Mouse (Mus musculus) stomach, embryonic 15.5 days (tissue): ENCODE measurements around the gene Gatc. TPM values are rescaled to one million over a fixed set of nuclear protein-coding genes. Genes with fewer than 3 reads are reported as not detected.

Source experiments
- ATAC-seq: fragments of 200-750 bp; cut with Nextera tagmentation; 2 replicates; pipeline ENCODE4 v1.8.0; 2017; ENCODE audit warnings: low read depth, moderate number of reproducible peaks, moderate TSS enrichment; ENCODE audit not compliant: insufficient read depth, low FRiP score
- H3K27ac ChIP-seq: fragments of 300-500 bp; sonication (generic); 2 replicates; pipeline ENCODE4 v1.5.1; 2015; ENCODE audit warnings: mild to moderate bottlenecking, inconsistent platforms
- H3K27me3 ChIP-seq: fragments of 300-500 bp; sonication (generic); replicated peaks from 2 replicates; pipeline ENCODE4 v1.6.1; 2015; ENCODE audit warnings: inconsistent platforms
- H3K36me3 ChIP-seq: fragments of 300-500 bp; sonication (generic); 2 replicates; pipeline ENCODE4 v1.6.1; 2015; ENCODE audit warnings: inconsistent platforms
- H3K4me1 ChIP-seq: fragments of 300-500 bp; sonication (generic); 2 replicates; pipeline ENCODE4 v1.6.1; 2015; ENCODE audit warnings: inconsistent platforms
- H3K4me2 ChIP-seq: fragments of 300-500 bp; sonication (generic); 2 replicates; pipeline ENCODE4 v1.6.1; 2015; ENCODE audit warnings: mild to moderate bottlenecking, inconsistent platforms
- H3K4me3 ChIP-seq: fragments of 300-500 bp; sonication (generic); replicated peaks from 2 replicates; pipeline ENCODE4 v1.5.1; 2015; ENCODE audit warnings: inconsistent platforms
- H3K9ac ChIP-seq: fragments of 300-500 bp; sonication (generic); 2 replicates; pipeline ENCODE4 v1.6.1; 2015; ENCODE audit warnings: inconsistent platforms
- H3K9me3 ChIP-seq: fragments of 300-500 bp; sonication (generic); 2 replicates; pipeline ENCODE4 v1.6.1; 2016; ENCODE audit warnings: inconsistent platforms
- WGBS: fragments of 180-500 bp; shearing (Covaris S2); methylation state at CpG from one replicate; pipeline ENCODE4 v1.1.7; 2015; 5-methylcytosine and 5-hydroxymethylcytosine counted together
- polyA plus RNA-seq: library from polyadenylated mRNA; unstranded; fragments of >200 nt; fragmentation: Nextera tagmentation; extraction: Ambion mirVana; gene quantifications from 2 replicates; pipeline ENCODE4 v1.2.1, GENCODE M21; 2015

Gatc gene
- polyA plus RNA-seq, 1 experiment from 2014 or later: 23.0 TPM

- no peak overlapping the region for H3K27ac ChIP-seq
- no peak overlapping the region for H3K4me2 ChIP-seq
- H3K36me3 ChIP-seq: no peaks in the 10 kb centered on the region
- no peak overlapping the region for H3K4me3 ChIP-seq
- no peaks in the 10 kb centered on the region for H3K9me3 ChIP-seq
- no peak overlapping the region for H3K9ac ChIP-seq
- H3K4me1 ChIP-seq: no peaks in the 10 kb centered on the region
- ATAC-seq: 0 out of 2 replicates have a peak, but pooled peaks have one; percentile 47
- 2% methylated on average over 12 of the region's 12 CpGs for WGBS
- H3K27me3 ChIP-seq: no peaks in the 10 kb centered on the region
Measured at GRCm38 (mm10) chr5:115358872-115359271, 17.9 kb upstream of the Gatc start.

- Histone ChIP-seq H3K9me3 (no peaks in the 10 kb centered on the region), H3K9ac (no peak overlapping the region), H3K27me3 (no peaks in the 10 kb centered on the region), H3K4me1 (no peaks in the 10 kb centered on the region), H3K36me3 (no peaks in the 10 kb centered on the region), H3K4me2 (no peak overlapping the region), H3K27ac (no peak overlapping the region), H3K4me3 (no peak overlapping the region)
- ATAC-seq: no peak
- WGBS: 40% methylated on average over 13 of the region's 13 CpGs
Measured at GRCm38 (mm10) chr5:115355070-115355469, 14.1 kb upstream of the Gatc start.

GRCm38 (mm10) chr5:115351348-115351747, 10.4 kb upstream of the Gatc start:
- H3K4me1 ChIP-seq: peaks cover 10% of the 10 kb centered on the region
- no peaks in the 10 kb centered on the region for H3K36me3 ChIP-seq
- H3K9ac ChIP-seq: no peak overlapping the region
- no peaks in the 10 kb centered on the region for H3K9me3 ChIP-seq
- no peak overlapping the region for H3K4me3 ChIP-seq
- H3K27me3 ChIP-seq: no peaks in the 10 kb centered on the region
- 79% methylated on average over 5 of the region's 5 CpGs for WGBS
- no peak overlapping the region for H3K4me2 ChIP-seq
- no peak for ATAC-seq
- no peak overlapping the region for H3K27ac ChIP-seq

GRCm38 (mm10) chr5:115349225-115349555, 8.2 kb upstream of the Gatc start:
- H3K4me2 ChIP-seq: peak overlapping the region; percentile 75
- H3K9me3 ChIP-seq: no peaks in the 10 kb centered on the region
- ATAC-seq: peak; percentile 16; the same call in 1 of the 2 replicates
- peak overlapping the region; percentile 90 for H3K27ac ChIP-seq
- 1% methylated on average over 18 of the region's 18 CpGs for WGBS
- peaks cover 14% of the 10 kb centered on the region for H3K36me3 ChIP-seq
- peak overlapping the region; percentile 93 for H3K4me3 ChIP-seq
- no peaks in the 10 kb centered on the region for H3K27me3 ChIP-seq
- peaks cover 10% of the 10 kb centered on the region for H3K4me1 ChIP-seq
- H3K9ac ChIP-seq: peak overlapping the region; percentile 60; the same call in 1 of the 2 replicates

- ATAC-seq: peak; percentile 93
- Histone ChIP-seq H3K9me3 (no peaks in the 10 kb centered on the region), H3K4me1 (peaks cover 10% of the 10 kb centered on the region), H3K4me2 (peak within 1 kb of the TSS; percentile 75), H3K36me3 (peaks cover 19% of the 10 kb centered on the region), H3K4me3 (peak within 1 kb of the TSS; percentile 93), H3K27ac (peak within 1 kb of the TSS; percentile 90), H3K9ac (peak within 1 kb of the TSS; percentile 85), H3K27me3 (no peaks in the 10 kb centered on the region)
- under 1% methylated on average over 73 of the region's 74 CpGs for WGBS
Measured at GRCm38 (mm10) chr5:115348546-115349224, 7.7 kb upstream of the Gatc start, which contains the start of gene Cox6a1. Gene Cox6a1, minus strand, starts transcription at chr5:115348981.

- Histone ChIP-seq H3K4me2 (peak overlapping the region; percentile 75), H3K27ac (no peak overlapping the region), H3K36me3 (peaks cover 30% of the 10 kb centered on the region), H3K27me3 (no peaks in the 10 kb centered on the region), H3K9ac (no peak overlapping the region), H3K9me3 (no peaks in the 10 kb centered on the region), H3K4me3 (peak overlapping the region; percentile 93), H3K4me1 (peaks cover 10% of the 10 kb centered on the region)
- 0% methylated on average over 5 of the region's 5 CpGs for WGBS
- 0 out of 2 replicates have a peak, but pooled peaks have one; percentile 51 for ATAC-seq
Measured at GRCm38 (mm10) chr5:115347564-115347963, 6.6 kb upstream of the Gatc start.

- peak; percentile 74 for ATAC-seq
- peaks cover 6% of the 10 kb centered on the region; the same call in 1 of the 2 replicates for H3K4me1 ChIP-seq
- WGBS: 11% methylated on average over 36 of the region's 36 CpGs
- H3K4me2 ChIP-seq: peak overlapping the region; percentile 62
- H3K27ac ChIP-seq: peak overlapping the region; percentile 86
- H3K27me3 ChIP-seq: no peaks in the 10 kb centered on the region
- peak overlapping the region; percentile 91 for H3K4me3 ChIP-seq
- peak overlapping the region; percentile 85; the same call in 1 of the 2 replicates for H3K9ac ChIP-seq
- peaks cover 30% of the 10 kb centered on the region for H3K36me3 ChIP-seq
- no peaks in the 10 kb centered on the region for H3K9me3 ChIP-seq
Measured at GRCm38 (mm10) chr5:115341314-115342165, 562 bp upstream of the Gatc start.

- Histone ChIP-seq H3K4me3 (peak overlapping the region; percentile 91), H3K4me1 (peaks cover 8% of the 10 kb centered on the region; the same call in 1 of the 2 replicates), H3K36me3 (peaks cover 34% of the 10 kb centered on the region), H3K27me3 (no peaks in the 10 kb centered on the region), H3K9me3 (no peaks in the 10 kb centered on the region), H3K27ac (no peak overlapping the region), H3K4me2 (peak overlapping the region; percentile 62), H3K9ac (no peak overlapping the region)
- WGBS: 13% methylated on average over 7 of the region's 7 CpGs
- ATAC-seq: no peak
Measured at GRCm38 (mm10) chr5:115340007-115340406, 971 bp downstream of the Gatc start.

- Histone ChIP-seq H3K27ac (no peak overlapping the region), H3K4me1 (peaks cover 9% of the 10 kb centered on the region), H3K4me2 (no peak overlapping the region), H3K9ac (no peak overlapping the region), H3K36me3 (peaks cover 54% of the 10 kb centered on the region), H3K9me3 (no peaks in the 10 kb centered on the region), H3K27me3 (no peaks in the 10 kb centered on the region), H3K4me3 (no peak overlapping the region)
- peak; percentile 78 for ATAC-seq
- whole genome bisulfite sequencing: 75% methylated on average over 3 of the region's 3 CpGs
Measured at GRCm38 (mm10) chr5:115333626-115334025, 7.4 kb downstream of the Gatc start.

- H3K4me2 ChIP-seq: no peak overlapping the region
- no peak overlapping the region for H3K27ac ChIP-seq
- no peaks in the 10 kb centered on the region for H3K9me3 ChIP-seq
- H3K36me3 ChIP-seq: peaks cover 50% of the 10 kb centered on the region
- no peak for ATAC-seq
- 83% methylated on average over 9 of the region's 9 CpGs for WGBS
- H3K9ac ChIP-seq: no peak overlapping the region
- no peak overlapping the region for H3K4me3 ChIP-seq
- H3K27me3 ChIP-seq: no peaks in the 10 kb centered on the region
- peaks cover 18% of the 10 kb centered on the region for H3K4me1 ChIP-seq
Measured at GRCm38 (mm10) chr5:115330955-115331354, 10.0 kb downstream of the Gatc start.

- ATAC-seq: no peak
- Histone ChIP-seq H3K4me2 (peak overlapping the region; percentile 60), H3K27ac (peak overlapping the region; percentile 88), H3K36me3 (peaks cover 23% of the 10 kb centered on the region), H3K4me3 (peak overlapping the region; percentile 94), H3K9ac (peak overlapping the region; percentile 90; the same call in 1 of the 2 replicates), H3K27me3 (no peaks in the 10 kb centered on the region), H3K9me3 (no peaks in the 10 kb centered on the region), H3K4me1 (peaks cover 19% of the 10 kb centered on the region)
- under 1% methylated on average over 53 of the region's 55 CpGs for WGBS
Measured at GRCm38 (mm10) chr5:115327610-115328548, 13.1 kb downstream of the Gatc start.
